Mouse (Mus musculus): ENCODE data around the gene Otp. TPM values are rescaled to one million over a fixed set of nuclear protein-coding genes. Genes with fewer than 3 reads are reported as not detected.

Gene Otp
- polyA plus RNA-seq, 1 experiment from 2014 or later: 0.77 TPM

DNA sequence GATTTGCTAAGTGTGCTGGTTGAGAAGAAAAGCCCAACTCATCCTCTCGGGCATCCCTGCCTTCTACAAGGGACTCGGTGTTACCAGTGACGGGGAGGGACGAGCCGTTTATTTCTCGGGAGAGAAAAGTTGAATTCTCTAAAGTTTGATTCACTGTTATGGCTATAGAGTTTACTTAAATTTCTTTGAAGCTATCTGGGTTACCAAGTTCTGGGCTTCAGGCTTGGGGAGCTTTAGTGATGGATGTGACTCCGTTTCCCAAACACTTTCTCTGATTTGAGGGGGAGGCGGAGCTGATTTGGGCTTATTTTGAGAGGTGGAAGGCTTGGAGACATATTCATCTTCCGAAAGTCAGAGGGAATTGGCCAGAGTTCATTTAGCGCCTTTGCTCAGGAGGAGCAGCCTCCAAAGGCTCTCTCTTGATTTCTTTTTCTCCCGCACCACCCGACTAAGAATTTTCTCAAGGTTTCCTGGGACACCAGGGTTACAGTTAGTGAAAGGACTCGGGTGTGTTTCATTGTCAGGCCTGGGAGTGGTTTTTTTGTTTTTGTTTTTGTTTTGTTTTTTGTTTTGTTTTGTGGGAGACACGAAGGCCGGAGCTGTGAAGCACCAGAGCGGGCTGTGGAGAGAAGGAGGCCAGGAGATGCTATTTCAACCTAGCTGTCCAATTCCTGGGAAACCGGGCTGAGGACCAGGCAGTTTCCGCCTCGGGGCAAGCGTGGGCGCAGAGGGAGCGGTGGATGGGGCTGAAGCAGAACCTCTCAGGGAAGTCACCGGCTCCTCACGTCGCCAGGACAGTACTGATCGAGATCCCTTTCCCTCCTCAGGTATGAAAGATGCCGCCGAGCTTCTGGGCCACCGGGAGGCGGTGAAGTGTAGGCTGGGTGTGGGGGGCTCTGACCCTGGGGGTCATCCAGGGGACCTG, 1.1 kb downstream of the Otp start:
- H3K27me3 ChIP-seq (ENCODE audit: low read depth, poor library complexity, severe bottlenecking): peaks cover 100% of the 10 kb centered on the region
- DNase-seq (ENCODE audit: low spot score): peak; percentile 51
- no peak overlapping the region for H3K4me3 ChIP-seq
- WGBS: under 1% methylated on average over 30 of the region's 30 CpGs
- H3K27ac ChIP-seq (replicated peaks): no peak overlapping the region
- no peaks in the 10 kb centered on the region for H3K36me3 ChIP-seq
- no peaks in the 10 kb centered on the region for H3K9me3 ChIP-seq (replicated peaks)
- peaks cover 19% of the 10 kb centered on the region for H3K4me1 ChIP-seq

DNA sequence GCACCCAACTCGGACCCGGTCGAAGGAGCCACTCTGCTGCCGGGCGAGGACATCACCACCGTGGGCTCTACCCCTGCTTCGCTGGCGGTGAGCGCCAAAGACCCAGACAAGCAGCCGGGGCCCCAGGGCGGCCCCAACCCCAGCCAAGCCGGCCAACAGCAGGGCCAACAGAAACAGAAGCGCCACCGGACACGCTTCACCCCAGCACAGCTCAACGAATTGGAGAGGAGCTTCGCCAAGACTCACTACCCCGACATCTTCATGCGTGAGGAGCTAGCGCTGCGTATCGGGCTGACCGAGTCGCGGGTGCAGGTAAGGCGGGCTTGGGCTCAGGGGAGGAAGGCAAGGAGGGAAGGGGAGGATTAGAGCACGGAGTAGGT, 1.8 kb downstream of the Otp start:
- WGBS: under 1% methylated on average over 27 of the region's 27 CpGs

DNA sequence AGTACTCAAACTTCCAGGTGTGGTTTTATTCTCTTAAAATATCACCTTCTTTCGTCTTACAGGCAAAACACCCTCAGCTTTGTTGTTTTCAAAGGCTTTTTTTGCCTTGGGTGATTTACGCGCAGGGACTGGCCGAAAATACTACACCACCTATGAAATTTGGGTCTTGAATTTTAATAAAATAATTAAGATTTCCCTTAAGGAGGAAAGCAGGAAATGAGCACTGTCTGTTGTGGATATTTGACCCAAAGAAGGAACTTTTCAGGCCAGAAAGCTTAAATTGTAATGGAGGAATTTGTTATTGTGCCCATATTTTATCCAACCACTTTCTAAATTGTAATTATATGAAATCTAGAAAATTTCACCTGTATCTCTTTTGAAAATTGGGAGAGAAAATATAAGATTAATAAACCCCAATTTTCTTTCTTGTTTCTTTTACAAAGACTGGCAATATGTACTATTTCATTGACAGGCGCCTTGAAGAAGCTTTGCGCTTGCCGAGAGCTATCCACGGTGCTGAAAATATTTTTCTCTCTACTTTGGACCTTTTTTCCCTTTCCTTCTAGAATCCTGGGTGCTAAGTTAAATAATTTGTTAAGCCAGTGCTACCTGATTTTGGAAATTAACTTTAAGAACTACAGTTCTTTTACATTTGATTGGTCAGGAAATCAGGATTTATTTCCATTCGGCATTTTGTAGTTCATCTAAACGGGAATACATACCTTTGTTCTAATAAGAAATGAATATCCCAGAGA, 2.8 kb downstream of the Otp start:
- Histone ChIP-seq H3K4me1 (peaks cover 25% of the 10 kb centered on the region), H3K9me3 (replicated peaks) (no peaks in the 10 kb centered on the region), H3K36me3 (no peaks in the 10 kb centered on the region), H3K4me3 (no peak overlapping the region), H3K27ac (replicated peaks) (no peak overlapping the region), H3K27me3 (ENCODE audit: low read depth, poor library complexity, severe bottlenecking) (peaks cover 100% of the 10 kb centered on the region)
- WGBS: 11% methylated on average over 10 of the region's 10 CpGs
- no peak for DNase-seq (ENCODE audit: low spot score)

More for the DNA sequence above, 1.8 kb downstream of the Otp start:
- H3K9me3 ChIP-seq (replicated peaks): no peaks in the 10 kb centered on the region
- peak; percentile 44 for DNase-seq (ENCODE audit: low spot score)
- H3K27me3 ChIP-seq (ENCODE audit: low read depth, poor library complexity, severe bottlenecking): peaks cover 100% of the 10 kb centered on the region
- no peak overlapping the region for H3K4me3 ChIP-seq
- H3K4me1 ChIP-seq: peaks cover 19% of the 10 kb centered on the region
- H3K27ac ChIP-seq (replicated peaks): no peak overlapping the region
- no peaks in the 10 kb centered on the region for H3K36me3 ChIP-seq

DNA sequence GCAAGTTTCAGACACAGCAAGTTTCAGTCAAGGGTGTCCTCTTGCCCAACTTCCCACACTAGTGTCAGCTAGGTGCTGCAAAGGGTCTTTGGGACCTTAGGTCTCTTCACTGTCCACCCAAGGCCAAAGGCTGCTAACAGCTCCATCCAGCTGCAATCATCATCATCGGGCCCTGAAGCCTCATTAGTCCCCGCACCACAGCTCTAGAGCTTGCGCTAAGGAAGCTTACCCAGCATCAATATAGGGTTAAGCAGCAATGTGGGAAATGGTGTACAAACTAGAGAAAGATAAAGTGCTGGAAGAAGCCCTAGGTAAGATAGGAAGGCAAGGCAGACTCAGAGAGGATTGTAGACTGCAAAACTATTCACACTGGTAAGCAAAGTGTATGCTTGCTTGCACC, 5.8 kb downstream of the Otp start:
- Histone ChIP-seq H3K36me3 (no peaks in the 10 kb centered on the region), H3K27me3 (ENCODE audit: low read depth, poor library complexity, severe bottlenecking) (peaks cover 100% of the 10 kb centered on the region), H3K9me3 (replicated peaks) (no peaks in the 10 kb centered on the region), H3K27ac (replicated peaks) (no peak overlapping the region), H3K4me3 (no peak overlapping the region), H3K4me1 (peaks cover 27% of the 10 kb centered on the region)
- 1% methylated on average over 3 of the region's 3 CpGs for WGBS
- peak; percentile 40 for DNase-seq (ENCODE audit: low spot score)

DNA sequence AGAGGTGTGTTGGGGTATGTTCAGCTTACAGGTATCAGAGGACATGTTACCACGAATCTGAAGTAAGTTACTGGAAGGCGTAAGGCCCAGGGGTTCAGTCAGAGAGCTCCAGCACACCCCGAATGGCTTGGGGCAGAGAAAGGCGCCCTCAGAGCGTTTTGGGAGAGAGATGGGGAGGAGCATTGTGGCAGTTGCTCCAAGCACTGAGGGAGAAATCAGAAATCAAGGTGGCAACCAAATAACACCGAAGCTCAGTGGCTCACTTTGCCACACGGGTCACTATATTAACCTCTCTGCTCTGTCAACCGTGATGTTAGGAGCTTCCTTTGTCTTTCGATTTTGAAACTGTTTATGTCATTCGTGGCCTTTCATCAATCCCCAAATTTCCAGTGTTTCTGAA, 6.8 kb downstream of the Otp start:
- no peak overlapping the region for H3K27ac ChIP-seq (replicated peaks)
- peak; percentile 33 for DNase-seq (ENCODE audit: low spot score)
- H3K4me3 ChIP-seq: no peak overlapping the region

DNA sequence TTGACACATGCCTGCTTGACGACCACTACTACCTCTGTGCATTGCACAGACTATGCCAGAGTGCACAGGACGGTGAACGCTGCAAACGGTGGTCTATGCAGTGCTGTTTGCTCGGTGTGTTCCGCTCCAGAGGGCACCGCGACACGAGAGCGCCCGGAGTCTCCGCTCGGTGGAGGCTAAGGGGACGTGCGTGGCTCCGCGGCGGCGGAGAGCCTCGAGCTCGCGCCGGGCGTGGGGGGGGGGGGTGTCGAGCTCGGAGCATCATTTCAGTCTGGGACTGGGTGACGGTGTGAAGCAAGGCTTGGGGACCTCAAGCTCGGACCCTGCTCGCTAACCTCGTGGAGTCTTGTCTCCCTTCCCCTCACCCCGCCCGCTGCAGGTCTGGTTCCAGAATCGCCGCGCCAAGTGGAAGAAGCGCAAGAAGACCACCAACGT, 7.3 kb downstream of the Otp start:
- whole genome bisulfite sequencing: under 1% methylated on average over 37 of the region's 37 CpGs
- no peak for DNase-seq (ENCODE audit: low spot score)
- peaks cover 100% of the 10 kb centered on the region for H3K27me3 ChIP-seq (ENCODE audit: low read depth, poor library complexity, severe bottlenecking)
- H3K27ac ChIP-seq (replicated peaks): no peak overlapping the region; the same call in 1 of the 2 replicates
- H3K4me3 ChIP-seq: peak overlapping the region; percentile 55
- H3K36me3 ChIP-seq: no peaks in the 10 kb centered on the region
- H3K4me1 ChIP-seq: peaks cover 27% of the 10 kb centered on the region
- H3K9me3 ChIP-seq (replicated peaks): no peaks in the 10 kb centered on the region

More for the DNA sequence above, 6.8 kb downstream of the Otp start:
- Histone ChIP-seq H3K27me3 (ENCODE audit: low read depth, poor library complexity, severe bottlenecking) (peaks cover 100% of the 10 kb centered on the region), H3K4me1 (peaks cover 27% of the 10 kb centered on the region), H3K36me3 (no peaks in the 10 kb centered on the region), H3K9me3 (replicated peaks) (no peaks in the 10 kb centered on the region)
- 1% methylated on average over 10 of the region's 10 CpGs for WGBS

DNA sequence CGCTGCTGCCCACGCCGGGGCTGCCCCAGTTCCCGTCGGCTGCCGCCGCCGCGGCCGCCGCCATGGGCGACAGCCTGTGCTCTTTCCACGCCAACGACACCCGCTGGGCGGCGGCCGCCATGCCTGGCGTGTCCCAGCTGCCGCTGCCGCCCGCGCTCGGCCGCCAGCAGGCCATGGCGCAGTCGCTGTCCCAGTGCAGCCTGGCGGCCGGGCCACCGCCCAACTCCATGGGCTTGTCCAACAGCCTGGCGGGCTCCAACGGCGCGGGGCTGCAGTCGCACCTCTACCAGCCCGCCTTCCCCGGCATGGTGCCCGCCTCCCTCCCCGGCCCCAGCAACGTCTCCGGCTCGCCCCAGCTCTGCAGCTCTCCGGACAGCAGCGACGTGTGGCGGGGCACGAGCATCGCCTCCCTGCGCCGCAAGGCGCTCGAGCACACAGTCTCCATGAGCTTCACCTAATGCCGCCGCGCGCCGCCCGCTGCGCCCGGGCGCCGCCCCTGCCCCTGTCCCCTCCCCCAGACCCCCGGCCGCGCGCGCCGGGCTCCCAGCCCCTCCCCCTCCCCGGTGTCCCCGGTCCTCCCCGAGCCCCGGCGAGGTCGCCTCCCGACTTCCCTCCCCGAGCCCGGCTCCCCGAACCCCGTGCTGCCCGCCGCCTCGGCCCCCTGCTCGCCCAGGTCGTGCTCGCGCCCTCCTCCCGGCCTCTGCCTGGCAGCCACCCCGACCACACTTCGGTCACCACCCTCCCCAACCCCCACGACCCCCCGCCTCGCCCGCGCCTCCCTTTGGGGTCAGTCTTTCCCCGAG, 8.0 kb downstream of the Otp start:
- Histone ChIP-seq H3K27ac (replicated peaks) (no peak overlapping the region; the same call in 1 of the 2 replicates), H3K27me3 (ENCODE audit: low read depth, poor library complexity, severe bottlenecking) (peaks cover 100% of the 10 kb centered on the region), H3K36me3 (no peaks in the 10 kb centered on the region), H3K4me3 (peak overlapping the region; percentile 55), H3K4me1 (peaks cover 27% of the 10 kb centered on the region), H3K9me3 (replicated peaks) (no peaks in the 10 kb centered on the region)
- 2% methylated on average over 93 of the region's 95 CpGs for WGBS
- peak; percentile 73 for DNase-seq (ENCODE audit: low spot score)

DNA sequence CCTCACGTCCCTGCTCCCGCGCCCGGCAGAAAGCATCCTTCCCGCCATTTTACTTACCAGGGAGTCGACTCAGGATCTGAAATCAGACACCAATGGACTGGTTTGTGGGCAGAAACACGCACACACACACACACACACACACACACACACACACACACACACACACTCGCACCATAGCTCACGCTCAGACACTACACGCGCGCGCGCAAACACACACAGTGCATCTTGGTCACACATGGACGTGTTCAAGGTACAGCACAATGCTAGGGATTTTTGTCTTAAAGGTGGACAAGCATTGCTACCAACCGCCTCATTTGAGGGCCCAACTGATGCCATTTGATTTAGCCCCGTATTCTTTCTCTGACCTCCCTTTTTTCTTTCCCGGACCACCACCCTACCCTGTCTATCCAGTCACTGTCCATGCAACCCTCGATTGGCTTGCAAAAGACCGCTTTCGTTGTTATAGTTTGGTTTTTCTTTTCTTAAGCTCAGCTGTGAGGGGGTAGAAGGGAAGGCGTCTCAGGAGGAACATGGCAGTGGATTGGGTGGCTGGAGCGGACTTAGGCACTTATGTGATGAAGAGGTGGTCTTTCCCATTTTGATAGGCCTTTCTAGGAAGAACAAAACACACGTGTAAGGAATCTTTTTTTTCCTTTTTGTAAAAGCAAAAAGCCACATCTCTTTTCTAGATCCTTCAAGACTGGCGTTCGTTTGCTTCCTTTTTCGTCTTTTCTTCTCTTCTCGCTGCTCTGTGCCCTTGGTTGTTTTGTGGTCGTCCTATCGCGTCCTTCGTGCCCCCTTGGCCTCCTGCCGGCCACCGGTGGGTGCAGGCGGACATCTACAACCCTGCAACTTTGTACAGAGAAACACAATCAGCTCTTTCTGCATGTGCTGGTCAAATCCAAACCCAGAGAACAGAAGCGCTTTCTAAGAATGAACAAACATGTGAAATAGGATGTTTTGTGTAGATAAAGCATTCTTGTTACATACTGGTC, 8.9 kb downstream of the Otp start:
- Histone ChIP-seq H3K36me3 (no peaks in the 10 kb centered on the region), H3K27ac (replicated peaks) (no peak overlapping the region; the same call in 1 of the 2 replicates)

DNA sequence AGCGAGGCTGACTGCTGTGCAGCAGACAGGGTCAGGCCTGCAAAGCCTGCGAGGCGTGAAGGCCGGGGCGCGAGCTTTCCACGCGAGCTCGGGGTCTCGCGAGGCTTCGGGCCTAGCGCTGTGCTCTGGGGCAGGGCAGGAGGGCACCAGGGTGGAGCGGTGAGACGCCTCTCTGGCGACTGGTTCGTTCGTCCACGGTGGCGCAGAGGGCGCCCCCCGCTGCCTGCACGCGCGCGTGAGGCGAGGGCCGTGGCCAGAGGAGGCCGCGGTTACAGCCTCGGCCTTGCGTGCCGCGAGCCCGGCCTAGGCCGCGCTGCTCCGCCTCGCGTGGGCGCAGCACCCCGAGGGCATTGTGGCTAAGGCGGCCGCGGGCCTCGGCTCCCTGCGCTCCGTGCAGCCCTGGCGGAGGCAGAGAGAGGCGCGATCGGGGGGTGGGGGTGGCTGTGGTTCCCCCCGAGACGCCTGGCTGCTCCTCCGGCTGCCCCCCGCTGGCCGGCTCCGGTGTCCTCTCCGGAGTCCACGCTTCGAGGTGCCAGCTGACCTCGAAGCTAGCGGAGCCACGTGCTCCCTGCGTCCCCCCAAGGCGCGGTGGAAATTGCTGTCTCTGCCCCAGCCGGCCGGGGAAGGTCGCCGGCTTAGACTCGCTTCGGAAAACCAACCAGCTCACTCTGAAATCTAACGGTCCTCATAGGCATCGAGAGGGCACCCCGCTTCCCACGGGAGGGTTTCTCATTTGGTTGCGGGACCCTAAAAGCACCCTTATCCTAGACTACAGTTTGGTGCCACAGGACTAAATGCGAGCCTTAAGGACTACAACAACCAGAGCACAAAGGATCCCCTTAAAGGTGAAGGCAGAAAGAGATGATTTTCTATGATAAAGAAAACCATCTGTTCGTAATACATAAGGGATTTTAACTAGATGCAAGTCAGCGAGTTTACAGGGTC, 10.2 kb downstream of the Otp start:
- no peaks in the 10 kb centered on the region for H3K36me3 ChIP-seq
- H3K4me3 ChIP-seq: peak overlapping the region; percentile 31
- 1% methylated on average over 74 of the region's 81 CpGs for WGBS
- H3K4me1 ChIP-seq: peaks cover 27% of the 10 kb centered on the region
- H3K27me3 ChIP-seq (ENCODE audit: low read depth, poor library complexity, severe bottlenecking): peaks cover 100% of the 10 kb centered on the region
- H3K27ac ChIP-seq (replicated peaks): no peak overlapping the region
- peak; percentile 56 for DNase-seq (ENCODE audit: low spot score)
- H3K9me3 ChIP-seq (replicated peaks): no peaks in the 10 kb centered on the region

More for the DNA sequence above, 8.9 kb downstream of the Otp start:
- WGBS: 1% methylated on average over 36 of the region's 36 CpGs
- Histone ChIP-seq H3K9me3 (replicated peaks) (no peaks in the 10 kb centered on the region), H3K27me3 (ENCODE audit: low read depth, poor library complexity, severe bottlenecking) (peaks cover 100% of the 10 kb centered on the region), H3K4me1 (peaks cover 27% of the 10 kb centered on the region), H3K4me3 (peak overlapping the region; percentile 55)
- DNase-seq (ENCODE audit: low spot score): peak; percentile 67

DNA sequence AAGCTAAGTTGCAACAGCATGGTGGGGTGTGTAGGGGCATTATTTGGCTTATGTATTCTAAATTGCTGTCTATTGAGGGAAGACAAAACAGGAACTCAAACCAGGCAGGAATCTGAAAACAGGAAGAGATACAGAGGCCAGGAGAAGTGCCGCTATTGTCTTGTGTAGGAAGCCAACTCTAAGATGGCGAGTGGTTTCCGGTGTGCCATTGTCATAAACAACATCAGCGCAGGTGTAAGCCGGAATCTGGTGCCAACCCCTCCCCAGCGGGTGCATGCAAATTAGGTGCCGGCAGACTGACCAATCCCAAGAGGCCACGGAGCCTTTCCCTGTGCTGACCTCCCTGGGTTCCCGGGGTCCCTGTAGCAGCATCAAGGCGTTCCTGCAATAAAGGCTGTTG, 32.4 kb downstream of the Otp start:
- no peak for DNase-seq (ENCODE audit: low spot score)
- 90% methylated on average over 10 of the region's 10 CpGs for WGBS

More for the DNA sequence above, 32.4 kb downstream of the Otp start:
- Histone ChIP-seq H3K9me3 (replicated peaks) (no peaks in the 10 kb centered on the region), H3K36me3 (no peaks in the 10 kb centered on the region), H3K27me3 (ENCODE audit: low read depth, poor library complexity, severe bottlenecking) (peaks cover 21% of the 10 kb centered on the region), H3K27ac (replicated peaks) (no peak overlapping the region), H3K4me3 (no peak overlapping the region), H3K4me1 (peaks cover 2% of the 10 kb centered on the region)
